Mouse (Mus musculus) urinary bladder, postnatal 25 days (tissue): Measurements from ENCODE around the gene Ces2e.
"Not testable (repeated sequence)": the region's sequence is repeated elsewhere in the genome, so short reads cannot be mapped to it uniquely, and the experiment has no call there.

Experiments
- DNase-seq: peaks from one replicate; pipeline ENCODE4 v3.0.0; 2022; ENCODE audit warnings: low spot score

Gene Ces2e

GRCm38 (mm10) chr8:104925972-104926596 lies at the start of gene Ces2e:
Gene Ces2e, plus strand, starts transcription at chr8:104926260.
- DNase-seq, result no peak

- DNase-seq, result not testable (repeated sequence)
Measured at GRCm38 (mm10) chr8:104886223-104886926, 39.7 kb upstream of the Ces2e start.

GRCm38 (mm10) chr8:104901746-104902145 lies 24.3 kb upstream of the Ces2e start:
- DNase-seq, result no peak

- no peak for DNase-seq
Measured at GRCm38 (mm10) chr8:104907111-104907510, 18.9 kb upstream of the Ces2e start.

- not testable (repeated sequence) for DNase-seq
Measured at GRCm38 (mm10) chr8:104909021-104909420, 17.0 kb upstream of the Ces2e start.

- not testable (repeated sequence) for DNase-seq
Measured at GRCm38 (mm10) chr8:104909651-104910050, 16.4 kb upstream of the Ces2e start.

- DNase-seq, result no peak
Measured at GRCm38 (mm10) chr8:104927301-104927700, 1.2 kb downstream of the Ces2e start.

GRCm38 (mm10) chr8:104944665-104945064 lies 18.6 kb downstream of the Ces2e start:
- DNase-seq, result no peak

- DNase-seq, result peak; percentile 13
Measured at GRCm38 (mm10) chr8:104947056-104947455, 21.0 kb downstream of the Ces2e start, which contains the start of gene Ces2f. Gene Ces2f, plus strand, starts transcription at chr8:104947356.

- no peak for DNase-seq
Measured at GRCm38 (mm10) chr8:104949031-104949430, 23.0 kb downstream of the Ces2e start.

- peak; percentile 24 for DNase-seq
Measured at GRCm38 (mm10) chr8:104961537-104961961, 35.5 kb downstream of the Ces2e start, which contains the start of gene Ces2g. Gene Ces2g, plus strand, starts transcription at chr8:104961718.

- DNase-seq, result no peak
Measured at GRCm38 (mm10) chr8:104962229-104962901, 36.3 kb downstream of the Ces2e start.

- DNase-seq, result no peak
Measured at GRCm38 (mm10) chr8:104963375-104963894, 37.4 kb downstream of the Ces2e start.

- DNase-seq, result no peak
Measured at GRCm38 (mm10) chr8:104984126-104984525, 58.1 kb downstream of the Ces2e start.
